Mouse (Mus musculus): ENCODE results near the gene Gm5134. TPM values are rescaled to one million over a fixed set of nuclear protein-coding genes. Genes with fewer than 3 reads are reported as not detected.

Gene Gm5134
- polyA plus RNA-seq, 1 experiment from 2014 or later, result 0.04 TPM

GRCm38 (mm10) chr10:76032402-76033118, 78.2 kb downstream of the Gm5134 start, which contains the start of gene Zfp280b:
Gene Zfp280b, plus strand, starts transcription at chr10:76032650.
- WGBS (ENCODE audit: insufficient replicate concordance), result under 1% methylated on average over 45 of the region's 58 CpGs
- H3K4me2 ChIP-seq (ENCODE audit: low read depth, low read length), result peak within 1 kb of the TSS; percentile 98
- peaks cover 14% of the 10 kb centered on the region for H3K4me1 ChIP-seq (ENCODE audit: insufficient read depth)
- peak within 1 kb of the TSS; percentile 91 for H3K9ac ChIP-seq (replicated peaks)
- no peaks in the 10 kb centered on the region for H3K27me3 ChIP-seq (ENCODE audit: insufficient read depth, low read length)
- peak within 1 kb of the TSS; percentile 90 for H3K27ac ChIP-seq (ENCODE audit: low read depth)
- peaks cover under 1% of the 10 kb centered on the region; the same call in 1 of the 2 replicates for H3K36me3 ChIP-seq (replicated peaks; ENCODE audit: insufficient read depth, low read length)
- DNase-seq, result peak; percentile 96
- H3K9me3 ChIP-seq (ENCODE audit: low read length), result no peaks in the 10 kb centered on the region
- H3K4me3 ChIP-seq (ENCODE audit: low read depth, low read length), result peak within 1 kb of the TSS; percentile 90
- peak; percentile 93 for TF ChIP-seq CTCF (IDR thresholded peaks at IDR 0.05; ENCODE audit: low read depth)
- TF ChIP-seq EP300 (IDR thresholded peaks at IDR 0.05; ENCODE audit: low read depth), result no peak
- peak; percentile 99 for ATAC-seq

DNA sequence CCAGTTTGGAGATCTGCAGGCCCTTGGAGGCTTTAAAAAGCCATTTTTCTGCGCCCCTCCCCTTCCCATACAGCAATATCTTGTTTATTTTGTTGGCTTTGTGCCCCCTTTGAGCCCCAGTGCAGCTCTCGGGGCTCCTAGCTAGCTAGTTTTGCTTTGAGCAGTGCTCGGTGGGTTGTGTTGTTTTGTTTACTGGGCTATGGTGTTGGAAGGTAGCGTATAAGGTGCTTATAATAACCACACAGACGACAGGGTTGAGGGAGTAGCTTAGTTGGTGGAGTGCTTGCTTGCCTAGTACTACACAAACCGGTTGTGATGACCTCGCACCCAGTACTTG, 78.8 kb downstream of the Gm5134 start:
- ATAC-seq (no peak), DNase-seq (peak; percentile 14)
- Histone ChIP-seq H3K36me3 (replicated peaks; ENCODE audit: insufficient read depth, low read length) (peaks cover 6% of the 10 kb centered on the region), H3K27me3 (ENCODE audit: insufficient read depth, low read length) (no peaks in the 10 kb centered on the region), H3K4me2 (ENCODE audit: low read depth, low read length) (peak overlapping the region; percentile 98), H3K4me1 (ENCODE audit: insufficient read depth) (peaks cover 14% of the 10 kb centered on the region), H3K27ac (ENCODE audit: low read depth) (peak overlapping the region; percentile 90), H3K9ac (replicated peaks) (peak overlapping the region; percentile 91), H3K4me3 (ENCODE audit: low read depth, low read length) (peak overlapping the region; percentile 90), H3K9me3 (ENCODE audit: low read length) (no peaks in the 10 kb centered on the region)
- no peak for TF ChIP-seq CTCF (IDR thresholded peaks at IDR 0.05; ENCODE audit: low read depth)
- no peak for TF ChIP-seq EP300 (IDR thresholded peaks at IDR 0.05; ENCODE audit: low read depth)
- 12% methylated on average over 7 of the region's 7 CpGs for WGBS (ENCODE audit: insufficient replicate concordance)

DNA sequence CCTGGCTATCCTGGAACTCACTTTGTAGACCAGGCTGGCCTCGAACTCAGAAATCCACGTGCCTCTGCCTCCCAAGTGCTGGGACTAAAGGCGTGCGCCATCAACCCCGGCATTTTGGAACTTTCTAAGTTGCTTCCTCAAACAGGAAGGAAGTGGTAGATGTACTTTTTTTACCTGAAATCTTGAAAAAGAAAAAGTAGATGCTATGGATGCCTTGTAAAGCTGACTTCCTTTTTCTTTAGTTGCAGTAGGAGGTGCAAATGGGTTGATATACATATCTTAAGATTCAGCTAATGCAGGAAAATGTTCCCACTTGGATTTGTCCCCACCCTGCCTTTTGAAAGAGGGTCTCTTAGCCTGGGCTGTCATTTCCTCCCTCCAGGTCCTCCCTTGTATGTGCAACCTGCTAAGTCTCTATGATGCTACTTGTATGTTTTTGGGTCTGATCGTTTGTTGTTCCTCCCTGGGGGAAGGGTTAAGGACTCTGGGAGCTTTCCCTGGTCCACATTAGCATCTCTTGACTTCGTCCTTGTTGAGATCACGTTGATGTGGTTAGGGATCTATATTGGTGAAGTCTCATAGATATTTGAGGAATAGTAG, 79.8 kb downstream of the Gm5134 start:
- no peak for DNase-seq
- Histone ChIP-seq H3K4me2 (ENCODE audit: low read depth, low read length) (peak overlapping the region; percentile 7; the same call in 1 of the 2 replicates), H3K9ac (replicated peaks) (no peak overlapping the region), H3K4me1 (ENCODE audit: insufficient read depth) (peaks cover 14% of the 10 kb centered on the region), H3K9me3 (ENCODE audit: low read length) (no peaks in the 10 kb centered on the region), H3K27ac (ENCODE audit: low read depth) (no peak overlapping the region), H3K27me3 (ENCODE audit: insufficient read depth, low read length) (no peaks in the 10 kb centered on the region), H3K4me3 (ENCODE audit: low read depth, low read length) (0 out of 2 replicates have a peak overlapping the region, but pooled peaks have one; percentile 90), H3K36me3 (replicated peaks; ENCODE audit: insufficient read depth, low read length) (peaks cover 15% of the 10 kb centered on the region)
- no peak for ATAC-seq
- no peak for TF ChIP-seq CTCF (IDR thresholded peaks at IDR 0.05; ENCODE audit: low read depth)
- no peak for TF ChIP-seq EP300 (IDR thresholded peaks at IDR 0.05; ENCODE audit: low read depth)
- 78% methylated on average over 8 of the region's 8 CpGs for WGBS (ENCODE audit: insufficient replicate concordance)

DNA sequence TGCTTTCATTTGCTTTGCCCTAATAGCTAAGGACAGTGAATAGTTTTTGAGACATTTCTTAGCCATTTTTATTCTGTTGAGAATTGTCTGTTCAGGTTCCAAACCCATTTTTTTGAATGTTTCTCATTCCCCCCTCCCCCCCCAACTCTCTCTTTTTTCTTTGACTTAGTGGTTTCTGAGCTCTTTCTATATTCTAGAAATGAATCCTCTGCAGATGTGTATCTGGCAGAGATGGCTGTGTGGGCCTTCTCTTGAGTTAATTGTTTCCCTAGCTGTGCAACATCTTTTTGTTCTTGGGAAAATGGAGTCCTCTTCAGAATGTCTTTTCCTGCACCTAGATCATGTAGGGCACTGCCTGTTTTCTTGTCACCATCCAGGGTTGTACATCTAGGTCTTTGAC, 81.0 kb downstream of the Gm5134 start:
- H3K36me3 ChIP-seq (replicated peaks; ENCODE audit: insufficient read depth, low read length), result peaks cover 27% of the 10 kb centered on the region
- no peak for DNase-seq
- no peak overlapping the region for H3K27ac ChIP-seq (ENCODE audit: low read depth)
- no peak for ATAC-seq
- H3K9ac ChIP-seq (replicated peaks), result no peak overlapping the region
- no peaks in the 10 kb centered on the region for H3K9me3 ChIP-seq (ENCODE audit: low read length)
- no peak overlapping the region for H3K4me2 ChIP-seq (ENCODE audit: low read depth, low read length)
- H3K4me3 ChIP-seq (ENCODE audit: low read depth, low read length), result no peak overlapping the region
- no peaks in the 10 kb centered on the region for H3K27me3 ChIP-seq (ENCODE audit: insufficient read depth, low read length)
- TF ChIP-seq EP300 (IDR thresholded peaks at IDR 0.05; ENCODE audit: low read depth) (no peak), CTCF (IDR thresholded peaks at IDR 0.05; ENCODE audit: low read depth) (no peak)
- peaks cover 14% of the 10 kb centered on the region for H3K4me1 ChIP-seq (ENCODE audit: insufficient read depth)

DNA sequence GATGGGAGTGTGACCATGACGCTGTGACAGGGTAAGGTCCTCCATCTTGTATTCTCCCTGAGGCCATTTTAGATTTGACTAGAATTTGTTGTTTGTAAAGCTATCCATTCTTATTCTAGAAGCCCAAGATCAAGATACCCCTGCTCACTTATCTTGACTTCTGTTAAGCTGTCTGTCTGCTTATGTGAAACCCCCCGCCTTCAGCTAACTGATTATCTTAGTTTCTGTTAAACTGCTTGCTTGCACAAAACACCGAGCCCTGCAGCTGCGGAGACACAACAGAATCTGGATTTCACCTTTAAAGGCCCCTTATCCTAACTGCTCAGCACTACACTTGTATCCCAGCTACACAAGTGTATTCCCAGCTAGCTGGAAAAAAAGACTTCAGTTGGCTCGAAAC, 82.6 kb downstream of the Gm5134 start:
- no peak overlapping the region for H3K4me3 ChIP-seq (ENCODE audit: low read depth, low read length)
- 78% methylated on average over 5 of the region's 5 CpGs for WGBS (ENCODE audit: insufficient replicate concordance)
- no peak for TF ChIP-seq EP300 (IDR thresholded peaks at IDR 0.05; ENCODE audit: low read depth)
- TF ChIP-seq CTCF (IDR thresholded peaks at IDR 0.05; ENCODE audit: low read depth), result no peak
- peaks cover 11% of the 10 kb centered on the region for H3K4me1 ChIP-seq (ENCODE audit: insufficient read depth)
- ATAC-seq (no peak), DNase-seq (no peak)
- H3K36me3 ChIP-seq (replicated peaks; ENCODE audit: insufficient read depth, low read length), result peaks cover 30% of the 10 kb centered on the region
- H3K4me2 ChIP-seq (ENCODE audit: low read depth, low read length), result no peak overlapping the region
- H3K27ac ChIP-seq (ENCODE audit: low read depth), result no peak overlapping the region
- no peaks in the 10 kb centered on the region for H3K27me3 ChIP-seq (ENCODE audit: insufficient read depth, low read length)
- H3K9me3 ChIP-seq (ENCODE audit: low read length), result no peaks in the 10 kb centered on the region
- H3K9ac ChIP-seq (replicated peaks), result no peak overlapping the region

DNA sequence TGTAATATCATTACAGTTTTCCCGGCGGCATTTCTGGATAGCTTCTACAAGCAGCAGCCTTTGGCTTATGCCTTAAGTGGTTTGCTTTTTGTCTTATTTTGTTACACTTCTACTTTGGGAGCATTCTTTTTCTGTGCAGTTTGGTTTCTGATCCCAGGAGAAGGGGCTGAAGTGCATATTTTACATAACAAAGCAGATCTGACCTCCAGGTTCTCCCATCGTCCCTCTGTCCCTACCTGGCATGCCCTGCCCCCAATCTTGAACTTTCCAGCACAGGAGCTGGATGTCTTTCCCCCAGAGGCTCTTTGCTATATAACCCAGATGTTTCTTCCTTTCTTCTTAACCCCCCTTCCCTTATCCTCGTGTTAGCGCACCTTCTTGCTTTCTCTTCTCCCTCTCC, 91.0 kb downstream of the Gm5134 start:
- H3K36me3 ChIP-seq (replicated peaks; ENCODE audit: insufficient read depth, low read length), result peaks cover 2% of the 10 kb centered on the region
- H3K27ac ChIP-seq (ENCODE audit: low read depth), result no peak overlapping the region
- no peak overlapping the region for H3K4me2 ChIP-seq (ENCODE audit: low read depth, low read length)
- H3K27me3 ChIP-seq (ENCODE audit: insufficient read depth, low read length), result no peaks in the 10 kb centered on the region
- no peaks in the 10 kb centered on the region for H3K9me3 ChIP-seq (ENCODE audit: low read length)
- H3K4me3 ChIP-seq (ENCODE audit: low read depth, low read length), result no peak overlapping the region
- DNase-seq (no peak), ATAC-seq (no peak)
- H3K9ac ChIP-seq (replicated peaks), result no peak overlapping the region
- no peak for TF ChIP-seq CTCF (IDR thresholded peaks at IDR 0.05; ENCODE audit: low read depth)
- no peak for TF ChIP-seq EP300 (IDR thresholded peaks at IDR 0.05; ENCODE audit: low read depth)
- peaks cover 3% of the 10 kb centered on the region; the same call in 1 of the 2 replicates for H3K4me1 ChIP-seq (ENCODE audit: insufficient read depth)
- WGBS (ENCODE audit: insufficient replicate concordance), result 55% methylated on average over 5 of the region's 5 CpGs

All from liver, postnatal 0 days (tissue).